Mouse (Mus musculus) embryo, embryonic 10 days (tissue): ENCODE results near the gene Pdgfc.
"Not testable (repeated sequence)": the region's sequence is repeated elsewhere in the genome, so short reads cannot be mapped to it uniquely, and the experiment has no call there.

Experiments
- DNase-seq: peaks from one replicate; pipeline ENCODE4 v3.0.0-alpha.2; 2015; ENCODE audit warnings: low spot score

The Pdgfc gene

GRCm38 (mm10) chr3:81046652-81047607, 10.7 kb downstream of the Pdgfc start:
- DNase-seq = no peak

GRCm38 (mm10) chr3:81051522-81051921, 15.3 kb downstream of the Pdgfc start:
- no peak for DNase-seq

- no peak for DNase-seq
Measured at GRCm38 (mm10) chr3:81052422-81052821, 16.2 kb downstream of the Pdgfc start.

GRCm38 (mm10) chr3:81054074-81054473, 17.9 kb downstream of the Pdgfc start:
- no peak for DNase-seq

- no peak for DNase-seq
Measured at GRCm38 (mm10) chr3:81057719-81058118, 21.5 kb downstream of the Pdgfc start.

GRCm38 (mm10) chr3:81058527-81059031, 22.4 kb downstream of the Pdgfc start:
- no peak for DNase-seq

- DNase-seq = no peak
Measured at GRCm38 (mm10) chr3:81068550-81068949, 32.3 kb downstream of the Pdgfc start.

GRCm38 (mm10) chr3:81101136-81101535, 64.9 kb downstream of the Pdgfc start:
- DNase-seq = no peak

GRCm38 (mm10) chr3:81102158-81102876, 66.1 kb downstream of the Pdgfc start:
- DNase-seq = no peak

GRCm38 (mm10) chr3:81102877-81103420, 66.7 kb downstream of the Pdgfc start:
- DNase-seq = no peak

GRCm38 (mm10) chr3:81107515-81107914, 71.3 kb downstream of the Pdgfc start:
- DNase-seq = no peak

GRCm38 (mm10) chr3:81110968-81111367, 74.8 kb downstream of the Pdgfc start:
- DNase-seq = no peak

- DNase-seq = no peak
Measured at GRCm38 (mm10) chr3:81112892-81113291, 76.7 kb downstream of the Pdgfc start.

GRCm38 (mm10) chr3:81120664-81121063, 84.4 kb downstream of the Pdgfc start:
- DNase-seq = no peak

- DNase-seq = no peak
Measured at GRCm38 (mm10) chr3:81121731-81122130, 85.5 kb downstream of the Pdgfc start.

- DNase-seq = no peak
Measured at GRCm38 (mm10) chr3:81123461-81123860, 87.2 kb downstream of the Pdgfc start.

- no peak for DNase-seq
Measured at GRCm38 (mm10) chr3:81127013-81127412, 90.8 kb downstream of the Pdgfc start.

GRCm38 (mm10) chr3:81136985-81137384, 100.8 kb downstream of the Pdgfc start:
- DNase-seq = no peak

- DNase-seq = not testable (repeated sequence)
Measured at GRCm38 (mm10) chr3:81138030-81138429, 101.8 kb downstream of the Pdgfc start.

GRCm38 (mm10) chr3:81143730-81144129, 107.5 kb downstream of the Pdgfc start:
- no peak for DNase-seq

GRCm38 (mm10) chr3:81149109-81149521, 112.9 kb downstream of the Pdgfc start:
- no peak for DNase-seq

GRCm38 (mm10) chr3:81150228-81150627, 114.0 kb downstream of the Pdgfc start:
- no peak for DNase-seq

GRCm38 (mm10) chr3:81154420-81154819, 118.2 kb downstream of the Pdgfc start:
- DNase-seq = no peak
